Mouse (Mus musculus) spleen, postnatal 0 days (tissue): ENCODE measurements around the gene Ran. TPM values are rescaled to one million over a fixed set of nuclear protein-coding genes. Genes with fewer than 3 reads are reported as not detected.

Experiments used
- polyA plus RNA-seq: library from polyadenylated mRNA; unstranded; fragments of >200 nt; fragmentation: Nextera tagmentation; extraction: Ambion mirVana; gene quantifications from 2 replicates; pipeline ENCODE4 v1.2.1, GENCODE M21; 2015

Gene Ran
- 363 and 432 TPM in 2 replicates for polyA plus RNA-seq

DNA sequence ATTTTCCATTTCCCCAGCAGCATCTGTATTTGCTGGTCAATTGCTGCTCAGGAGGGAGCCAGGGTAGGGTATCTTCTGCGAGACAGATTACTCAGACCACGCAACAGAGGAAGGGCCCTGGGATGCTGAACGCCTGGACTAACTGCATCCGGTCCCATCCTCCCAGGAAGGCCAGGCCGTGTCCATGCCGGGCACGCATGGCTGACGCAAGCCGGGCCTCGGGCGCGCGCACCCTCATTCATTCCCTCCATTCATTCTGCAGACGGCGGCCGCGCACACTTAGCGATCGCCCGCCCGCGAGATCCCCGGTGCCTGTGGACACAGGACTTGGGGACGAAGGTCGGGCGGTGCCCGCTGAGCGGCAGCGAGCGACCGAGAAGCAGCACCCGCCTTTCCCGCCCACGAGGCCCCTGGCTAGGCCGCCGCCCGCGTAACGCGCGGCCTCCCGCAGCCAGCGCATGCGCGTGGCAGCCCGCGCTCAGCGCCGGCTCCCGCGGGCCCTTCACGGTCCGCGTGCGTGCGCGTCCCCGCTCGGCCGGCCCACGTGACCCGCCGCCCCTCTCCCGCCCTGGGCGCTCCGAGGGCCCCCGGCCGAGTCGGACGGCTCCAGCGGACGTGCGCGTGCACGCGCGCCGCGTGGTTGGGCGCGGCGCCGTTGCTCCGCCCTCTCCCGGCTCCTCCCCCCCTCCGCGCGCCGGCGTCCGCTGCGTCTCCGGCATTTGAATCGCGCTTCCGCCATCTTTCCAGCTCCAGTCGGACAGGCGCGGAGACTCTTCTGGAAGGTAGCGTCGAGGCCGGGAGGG, at the start of gene Ran:
TSS of gene Ran (plus strand) at position 573 of the 803 bp plus-strand sequence.

DNA sequence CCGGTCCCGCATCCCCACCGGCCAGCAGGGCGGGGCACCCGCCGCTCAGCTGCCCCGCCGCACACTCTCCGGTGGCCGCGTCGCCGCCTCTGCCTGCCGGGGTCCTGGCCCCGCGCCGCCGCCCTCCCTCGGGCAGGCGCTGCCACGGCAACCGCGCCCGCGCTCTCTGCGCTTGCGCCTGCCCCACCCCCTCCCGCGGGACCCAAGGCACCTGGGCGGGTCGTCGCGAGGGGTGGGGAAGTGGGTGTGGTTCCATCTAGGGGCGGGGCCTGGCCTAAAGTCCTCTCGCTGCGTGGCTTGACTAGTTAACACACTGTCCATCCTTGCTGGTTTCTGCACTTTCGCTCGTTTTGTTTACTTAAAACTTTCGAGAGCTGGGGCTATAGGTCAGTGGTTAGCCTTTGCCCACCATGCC, 11.4 kb upstream of the Ran start, which contains the start of gene Stx2:
TSS of gene Stx2 (minus strand) at position 163 of the 415 bp plus-strand sequence.

Other genes with a start within 250 kb of the Ran start
- not detected in 2 replicates for gene Rimbp2, start 66.6 kb upstream of the Ran start, polyA plus RNA-seq
- 78.5 and 82.1 TPM in 2 replicates for gene Stx2, start 11.5 kb upstream of the Ran start, polyA plus RNA-seq
- 1.3 and 1.9 TPM in 2 replicates for gene Adgrd1, start 76.7 kb downstream of the Ran start, polyA plus RNA-seq